Mouse (Mus musculus): Measurements from ENCODE around the gene Chst15. TPM values are rescaled to one million over a fixed set of nuclear protein-coding genes. Genes with fewer than 3 reads are reported as not detected.

The Chst15 gene
- polyA plus RNA-seq, 1 experiment, result 17.6 TPM

DNA sequence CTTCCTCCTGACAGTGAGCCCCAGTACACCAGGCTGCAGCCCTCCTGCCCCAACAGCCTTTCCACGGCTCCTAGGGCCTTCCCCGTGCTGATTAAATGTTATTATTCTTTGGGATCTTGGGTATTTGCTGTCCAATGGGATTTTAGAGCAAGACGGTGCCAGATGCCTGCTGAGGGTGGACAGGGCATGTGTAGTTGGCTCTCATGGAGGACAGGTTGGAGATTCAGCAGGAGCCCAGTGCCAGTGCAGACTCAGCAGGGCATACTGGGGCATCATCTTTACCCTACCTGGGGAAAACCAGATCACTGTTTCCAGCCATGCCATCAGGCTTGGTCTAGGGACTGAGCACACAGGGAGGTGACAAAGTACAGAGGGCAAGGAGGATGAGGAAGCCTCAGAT, 86.1 kb downstream of the Chst15 start:
- no peaks in the 10 kb centered on the region for H3K27me3 ChIP-seq (replicated peaks; ENCODE audit: control insufficient read depth, insufficient read depth, low read length)
- H3K4me1 ChIP-seq (ENCODE audit: control insufficient read depth, insufficient read depth, low read length), result no peaks in the 10 kb centered on the region
- no peak for TF ChIP-seq POLR2A (IDR thresholded peaks at IDR 0.05; ENCODE audit: low read depth, low read length)
- no peak for TF ChIP-seq CTCF (conservative IDR thresholded peaks at IDR 0.05; ENCODE audit: insufficient read depth, insufficient read length, low read depth, low read length)
- no peak for DNase-seq
- no peaks in the 10 kb centered on the region for H3K36me3 ChIP-seq (ENCODE audit: control insufficient read depth, insufficient read depth, low read length)
- no peak overlapping the region for H3K27ac ChIP-seq (ENCODE audit: insufficient read depth, low read depth, low read length)
- no peak overlapping the region for H3K4me3 ChIP-seq (ENCODE audit: insufficient read depth, low read depth, low read length)
- WGBS, result 96% methylated on average over 3 of the region's 3 CpGs

GRCm38 (mm10) chr7:132227075-132227640, 89.9 kb downstream of the Chst15 start:
- Histone ChIP-seq H3K36me3 (ENCODE audit: control insufficient read depth, insufficient read depth, low read length) (no peaks in the 10 kb centered on the region), H3K4me3 (ENCODE audit: insufficient read depth, low read depth, low read length) (no peak overlapping the region), H3K27ac (ENCODE audit: insufficient read depth, low read depth, low read length) (no peak overlapping the region), H3K4me1 (ENCODE audit: control insufficient read depth, insufficient read depth, low read length) (no peaks in the 10 kb centered on the region), H3K27me3 (replicated peaks; ENCODE audit: control insufficient read depth, insufficient read depth, low read length) (no peaks in the 10 kb centered on the region)
- DNase-seq, result peak; percentile 36
- no peak for TF ChIP-seq POLR2A (IDR thresholded peaks at IDR 0.05; ENCODE audit: low read depth, low read length)
- 68% methylated on average over 8 of the region's 8 CpGs for WGBS

DNA sequence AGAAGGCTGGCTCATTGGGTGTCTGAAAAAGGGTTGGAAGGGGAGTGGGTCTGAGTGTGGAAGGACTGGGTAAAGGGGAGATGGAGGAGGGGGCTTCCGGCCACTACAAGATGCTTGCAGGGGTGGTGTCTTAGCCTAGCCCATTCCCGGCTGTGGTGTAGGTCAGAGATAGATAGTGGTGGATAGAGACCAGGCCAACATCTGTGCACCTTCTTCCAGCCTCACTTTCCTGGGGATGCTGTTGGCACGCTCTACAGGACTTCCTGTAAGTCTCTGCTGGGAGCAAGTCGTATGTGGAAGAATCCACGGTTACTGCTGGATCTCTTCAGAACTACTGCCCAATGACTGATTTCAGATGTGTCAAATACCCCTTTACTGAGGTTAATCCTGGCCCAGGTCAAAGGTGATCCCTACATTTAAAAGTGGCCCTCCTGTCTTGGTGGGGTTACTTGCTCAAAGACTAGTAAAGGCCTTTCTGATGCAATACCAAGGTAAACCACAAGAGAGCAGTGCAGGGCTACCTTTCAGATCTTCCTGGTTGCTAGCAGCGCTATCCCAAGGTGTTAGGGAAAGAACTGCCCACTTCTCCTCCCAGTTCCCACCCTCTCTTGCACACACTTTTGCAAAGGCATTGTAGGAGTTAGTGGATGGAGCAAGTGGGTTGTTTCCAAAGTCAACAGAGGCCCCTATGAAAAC, 90.5 kb downstream of the Chst15 start:
- Histone ChIP-seq H3K27me3 (replicated peaks; ENCODE audit: control insufficient read depth, insufficient read depth, low read length) (no peaks in the 10 kb centered on the region), H3K4me1 (ENCODE audit: control insufficient read depth, insufficient read depth, low read length) (no peaks in the 10 kb centered on the region), H3K27ac (ENCODE audit: insufficient read depth, low read depth, low read length) (no peak overlapping the region), H3K4me3 (ENCODE audit: insufficient read depth, low read depth, low read length) (no peak overlapping the region), H3K36me3 (ENCODE audit: control insufficient read depth, insufficient read depth, low read length) (no peaks in the 10 kb centered on the region)
- TF ChIP-seq CTCF (conservative IDR thresholded peaks at IDR 0.05; ENCODE audit: insufficient read depth, insufficient read length, low read depth, low read length) (peak; percentile 93), POLR2A (IDR thresholded peaks at IDR 0.05; ENCODE audit: low read depth, low read length) (no peak)
- WGBS, result 60% methylated on average over 6 of the region's 6 CpGs
- DNase-seq, result peak; percentile 90

- no peak overlapping the region for H3K4me3 ChIP-seq (ENCODE audit: insufficient read depth, low read depth, low read length)
- H3K27me3 ChIP-seq (replicated peaks; ENCODE audit: control insufficient read depth, insufficient read depth, low read length), result no peaks in the 10 kb centered on the region
- 51% methylated on average over 10 of the region's 10 CpGs for WGBS
- no peaks in the 10 kb centered on the region for H3K36me3 ChIP-seq (ENCODE audit: control insufficient read depth, insufficient read depth, low read length)
- no peak overlapping the region for H3K27ac ChIP-seq (ENCODE audit: insufficient read depth, low read depth, low read length)
- TF ChIP-seq CTCF (conservative IDR thresholded peaks at IDR 0.05; ENCODE audit: insufficient read depth, insufficient read length, low read depth, low read length), result no peak
- TF ChIP-seq POLR2A (IDR thresholded peaks at IDR 0.05; ENCODE audit: low read depth, low read length), result no peak
- no peaks in the 10 kb centered on the region for H3K4me1 ChIP-seq (ENCODE audit: control insufficient read depth, insufficient read depth, low read length)
- DNase-seq, result no peak
Observed at GRCm38 (mm10) chr7:132223452-132224141, 93.4 kb downstream of the Chst15 start.

GRCm38 (mm10) chr7:132214031-132214430, 103.0 kb downstream of the Chst15 start:
- no peak overlapping the region for H3K27ac ChIP-seq (ENCODE audit: insufficient read depth, low read depth, low read length)
- H3K27me3 ChIP-seq (replicated peaks; ENCODE audit: control insufficient read depth, insufficient read depth, low read length), result no peaks in the 10 kb centered on the region
- no peak for DNase-seq
- H3K36me3 ChIP-seq (ENCODE audit: control insufficient read depth, insufficient read depth, low read length), result no peaks in the 10 kb centered on the region
- no peaks in the 10 kb centered on the region for H3K4me1 ChIP-seq (ENCODE audit: control insufficient read depth, insufficient read depth, low read length)
- WGBS, result 71% methylated on average over 10 of the region's 10 CpGs
- no peak overlapping the region for H3K4me3 ChIP-seq (ENCODE audit: insufficient read depth, low read depth, low read length)
- no peak for TF ChIP-seq POLR2A (IDR thresholded peaks at IDR 0.05; ENCODE audit: low read depth, low read length)
- TF ChIP-seq CTCF (conservative IDR thresholded peaks at IDR 0.05; ENCODE audit: insufficient read depth, insufficient read length, low read depth, low read length), result no peak

DNA sequence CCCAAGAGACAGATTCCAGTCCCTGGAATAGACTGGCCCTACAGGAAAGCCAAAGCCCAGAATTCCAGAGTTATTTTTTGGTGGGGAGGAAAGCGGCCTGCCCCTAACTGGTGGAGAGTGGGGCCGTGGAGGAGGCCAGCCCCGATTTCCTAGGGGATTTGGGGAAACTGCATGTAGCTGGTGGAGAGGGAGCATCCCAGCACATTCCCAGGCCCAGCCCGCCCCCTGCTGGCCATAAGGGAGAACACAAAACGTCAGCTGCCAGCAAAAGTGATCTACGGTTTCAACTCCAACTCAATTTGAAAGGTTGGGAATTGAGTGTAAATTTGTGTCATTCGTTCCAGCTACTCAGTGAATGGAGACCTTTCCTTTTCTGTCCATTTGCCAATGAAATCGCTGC, 103.6 kb downstream of the Chst15 start:
- Histone ChIP-seq H3K36me3 (ENCODE audit: control insufficient read depth, insufficient read depth, low read length) (no peaks in the 10 kb centered on the region), H3K27me3 (replicated peaks; ENCODE audit: control insufficient read depth, insufficient read depth, low read length) (no peaks in the 10 kb centered on the region), H3K27ac (ENCODE audit: insufficient read depth, low read depth, low read length) (no peak overlapping the region), H3K4me1 (ENCODE audit: control insufficient read depth, insufficient read depth, low read length) (no peaks in the 10 kb centered on the region), H3K4me3 (ENCODE audit: insufficient read depth, low read depth, low read length) (no peak overlapping the region)
- peak; percentile 83 for TF ChIP-seq CTCF (conservative IDR thresholded peaks at IDR 0.05; ENCODE audit: insufficient read depth, insufficient read length, low read depth, low read length)
- no peak for TF ChIP-seq POLR2A (IDR thresholded peaks at IDR 0.05; ENCODE audit: low read depth, low read length)
- WGBS, result 7% methylated on average over 8 of the region's 8 CpGs
- peak; percentile 63 for DNase-seq

Data from kidney, adult 2 months (tissue).